Mouse (Mus musculus): ENCODE measurements around the gene Acp4.
"Not testable (repeated sequence)": the region's sequence is repeated elsewhere in the genome, so short reads cannot be mapped to it uniquely, and the experiment has no call there.

DNA sequence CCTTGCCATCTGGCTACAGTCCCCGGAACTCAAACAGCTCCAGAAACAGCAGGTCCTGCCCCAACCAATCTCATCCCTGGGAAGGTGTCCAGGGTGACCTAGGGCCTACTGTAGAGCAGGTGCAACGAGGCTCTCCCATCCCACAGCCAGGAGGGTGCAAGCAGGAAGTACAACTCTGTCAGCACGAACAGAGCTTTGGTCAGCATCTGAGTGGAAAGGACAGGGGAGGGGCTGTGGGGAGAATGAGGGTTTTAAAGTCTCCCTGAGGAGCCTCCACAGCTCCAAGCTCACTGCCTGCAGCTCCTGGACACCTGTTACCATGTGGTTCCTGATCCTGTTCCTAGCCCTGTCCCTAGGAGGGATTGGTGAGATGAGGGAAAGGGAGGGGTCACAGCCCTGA, 50.0 kb downstream of the Acp4 start, which contains the start of gene Klk1b4:
- TF ChIP-seq CTCF (conservative IDR thresholded peaks at IDR 0.05; ENCODE audit: low read length); NANOG (IDR thresholded peaks at IDR 0.05; ENCODE audit: borderline replicate concordance, low read length); POU5F1 (IDR thresholded peaks at IDR 0.05; ENCODE audit: borderline replicate concordance, low read length): not testable (repeated sequence)
